Mouse (Mus musculus): Measurements from ENCODE around the gene Gm3327. TPM values are rescaled to one million over a fixed set of nuclear protein-coding genes. Genes with fewer than 3 reads are reported as not detected.

Gene Gm3327
- total RNA-seq (2023), result not detected

DNA sequence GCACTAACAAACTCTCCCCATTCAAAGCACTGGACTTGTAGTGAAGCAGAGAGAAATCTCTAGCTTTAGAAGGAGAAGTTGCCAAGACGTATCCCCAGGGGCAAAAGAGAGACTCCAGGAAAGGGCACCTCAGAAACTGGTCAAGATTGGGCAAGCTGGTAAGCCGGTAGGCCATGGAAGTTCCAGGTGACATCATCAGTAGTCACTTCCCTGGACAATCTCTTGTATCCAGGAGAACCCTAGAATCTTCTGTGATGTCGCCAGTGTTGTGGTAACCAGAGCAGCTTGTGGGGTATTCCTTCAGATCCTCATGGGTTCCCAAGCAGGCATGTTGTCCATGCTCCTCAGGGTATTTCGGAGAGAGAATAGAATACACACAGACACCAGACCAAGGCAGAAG, at the start of gene Gm3327:
Gene Gm3327, plus strand, starts transcription at position 301 of the 400 bp plus-strand sequence.

DNA sequence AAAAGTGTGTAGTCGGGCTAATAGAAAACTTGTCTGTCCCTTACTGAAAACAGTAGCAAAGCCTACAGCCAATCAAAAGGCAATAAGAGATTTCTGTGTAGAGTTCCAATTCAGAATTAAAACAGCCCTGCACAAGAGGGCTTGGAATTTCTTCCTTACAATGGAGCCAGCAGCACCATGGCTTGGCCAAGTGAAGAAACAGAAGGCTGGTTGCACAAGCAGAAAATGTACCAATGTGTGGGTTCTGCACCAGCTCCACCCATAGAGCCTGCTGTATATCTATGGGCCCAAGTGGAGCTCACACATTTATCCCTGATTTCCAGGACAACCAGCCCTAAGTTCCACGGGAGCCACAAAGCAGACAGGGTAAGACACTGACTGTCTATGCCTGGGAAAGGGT, 21.3 kb upstream of the Gm3327 start, which contains the start of gene Ear2:
Gene Ear2, plus strand, starts transcription at position 301 of the 400 bp plus-strand sequence.

Other genes with a start within 250 kb of the Gm3327 start
- gene Ear1, start 248.3 kb upstream of the Gm3327 start, total RNA-seq (2023), result not detected
- not detected for gene Ear10, start 200.3 kb upstream of the Gm3327 start, total RNA-seq (2023)
- not detected for gene Gm8113, start 198.5 kb upstream of the Gm3327 start, total RNA-seq (2023)
- gene Ang5, start 166.8 kb upstream of the Gm3327 start, total RNA-seq (2023), result not detected
- not detected for gene Ang6, start 121.6 kb upstream of the Gm3327 start, total RNA-seq (2023)
- gene Ear2, start 21.2 kb upstream of the Gm3327 start, total RNA-seq (2023), result not detected
- gene Gm8212, start 73.8 kb downstream of the Gm3327 start, total RNA-seq (2023), result not detected
- not detected for gene 4930503E14Rik, start 89.4 kb downstream of the Gm3327 start, total RNA-seq (2023)
- gene Gm8220, start 161.7 kb downstream of the Gm3327 start, total RNA-seq (2023), result not detected
- not detected for gene Gm5930, start 214.7 kb downstream of the Gm3327 start, total RNA-seq (2023)
- gene Gm8229, start 241.5 kb downstream of the Gm3327 start, total RNA-seq (2023), result not detected

Measured in B cell, adult 67 days (primary cell).